20 mouse cellular contexts compared by ENCODE assay signal in the genomic region with DNA sequence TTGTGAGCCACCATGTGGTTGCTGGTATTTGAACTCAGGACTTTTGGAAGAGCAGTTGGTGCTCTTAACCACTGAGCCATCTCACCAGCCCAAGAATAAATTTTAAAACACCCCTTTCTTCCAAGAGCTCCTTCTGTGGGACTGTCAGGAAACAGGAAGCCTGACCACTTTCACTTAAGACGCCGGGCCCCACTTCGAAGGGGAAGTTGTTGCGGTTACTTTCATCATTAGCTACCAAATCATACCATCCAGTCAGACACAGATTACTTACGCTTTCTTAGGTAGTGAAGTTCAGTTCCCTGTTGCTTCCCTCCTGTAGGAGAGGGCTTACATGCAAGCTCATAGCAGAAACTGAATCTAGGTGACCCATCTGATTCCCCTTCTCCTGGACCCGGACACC.
DNase-seq lines count a peak whose midpoint lies in the region; TF ChIP-seq lines count a peak whose summit lies in the region.
"Had no signal": no experiment of that assay in that cellular context is flagged by ENCODE, and none has a peak within 500 bp of the region (broad histone marks: within the 10 kb centered on the region; RNA-seq: fewer than 3 reads in every experiment).

No protein-coding gene starts in this region.

- peaks cover 23% of the 10 kb centered on the region for H3K4me1 ChIP-seq in heart, embryonic 10.5 days

- H3K9me3 ChIP-seq in heart, embryonic 10.5 days = no peaks in the 10 kb centered on the region
- H3K9me3 ChIP-seq: embryonic facial prominence, embryonic 13.5 days; forebrain, embryonic 12.5 days; hindbrain, embryonic 10.5 days; hindbrain, embryonic 15.5 days had no signal

- DNase-seq in layer of hippocampus, adult 2 months (ENCODE audit: low spot score in 2 of 2) = no peak
- DNase-seq in layer of hippocampus, adult 9-11 months = no peak
- peak; percentile 34 for DNase-seq in c-Kit-positive CD71-negative TER-119-negative erythroid progenitor cells, embryonic 14.5 days (ENCODE audit: low read depth)
- peak; percentile 19 for DNase-seq in induced T-regulatory cell, adult 2 months (ENCODE audit: low read depth)
- DNase-seq in splenic B cell, adult 2 months (ENCODE audit: low read depth, low spot score) = peak; percentile 2
- DNase-seq in heart, embryonic 10.5 days (ENCODE audit: low spot score) = no peak
- no peak for DNase-seq in kidney, postnatal 36 days
- no peak for DNase-seq in left cerebral cortex, adult 11 months (ENCODE audit: low spot score)
- DNase-seq: adrenal gland, postnatal 14 days; cerebellum, adult 18-20 months; cerebellum, postnatal 10 days; forebrain, postnatal 0 days; gastrocnemius, postnatal 14 days; heart, postnatal 14 days; kidney, adult 18-20 months had no signal

- TF ChIP-seq CTCF in layer of hippocampus, adult 2 months (conservative IDR thresholded peaks at IDR 0.05) = no peak

- no peaks in the 10 kb centered on the region for H3K27me3 ChIP-seq in splenic B cell, adult 2 months (ENCODE audit: control insufficient read depth, insufficient read depth, low read length, poor library complexity, severe bottlenecking)
- no peaks in the 10 kb centered on the region for H3K27me3 ChIP-seq in heart, embryonic 10.5 days (ENCODE audit: insufficient read depth, poor library complexity, severe bottlenecking)
- H3K27me3 ChIP-seq: embryonic facial prominence, embryonic 13.5 days; hindbrain, embryonic 15.5 days; Patski had no signal

- 78% methylated on average over 6 of the region's 6 CpGs for WGBS in heart, embryonic 10.5 days

- no peaks in the 10 kb centered on the region for H3K36me3 ChIP-seq in splenic B cell, adult 2 months (ENCODE audit: control insufficient read depth, insufficient read depth, low read length, poor library complexity, severe bottlenecking)
- H3K36me3 ChIP-seq in heart, embryonic 10.5 days = peaks cover 74% of the 10 kb centered on the region

- peak overlapping the region; percentile 36; the same call in 1 of the 2 replicates for H3K27ac ChIP-seq in layer of hippocampus, adult 2 months
- H3K27ac ChIP-seq in heart, embryonic 10.5 days = no peak overlapping the region
- H3K27ac ChIP-seq: embryonic facial prominence, embryonic 13.5 days; forebrain, embryonic 12.5 days; hindbrain, embryonic 10.5 days; hindbrain, embryonic 15.5 days had no signal

- H3K4me3 ChIP-seq in layer of hippocampus, adult 2 months = no peak overlapping the region
- H3K4me3 ChIP-seq in heart, embryonic 10.5 days = no peak overlapping the region
- H3K4me3 ChIP-seq: embryonic facial prominence, embryonic 13.5 days; forebrain, embryonic 12.5 days; hindbrain, embryonic 10.5 days; hindbrain, embryonic 15.5 days had no signal

Comparison
In these comparisons a context has a peak if more than half of its experiments do, and no peak if none do; other contexts are left out.
1. DNase-seq: peak in c-Kit-positive CD71-negative TER-119-negative erythroid progenitor cells, embryonic 14.5 days (single experiment), induced T-regulatory cell, adult 2 months (single experiment) and splenic B cell, adult 2 months (single experiment); none in layer of hippocampus, adult 2 months (0 of 2), layer of hippocampus, adult 9-11 months (single experiment), heart, embryonic 10.5 days (single experiment), kidney, postnatal 36 days (0 of 2) and left cerebral cortex, adult 11 months (single experiment).